Mouse (Mus musculus) left cerebral cortex, adult 8-10 months (tissue): ENCODE data around the gene Snai3. TPM values are rescaled to one million over a fixed set of nuclear protein-coding genes. Genes with fewer than 3 reads are reported as not detected.
A peak's percentile ranks its signal among the peaks of the same experiment; 100 is the strongest.

ENCODE experiments used
- DNase-seq, 2 experiments: peaks; one replicate each; pipeline ENCODE4 v3.0.0; 2022; ENCODE audit warnings: low spot score in 2 of 2
- total RNA-seq, 4 experiments: library from RNA; stranded (reverse); gene quantifications; 2 replicates each; pipeline ENCODE4 v1.2.4; 2022

The Snai3 gene
- total RNA-seq, 4 experiments from 2014 or later: 0.59 to 0.80 (median 0.75) TPM

GRCm38 (mm10) chr8:122459990-122460389, 543 bp downstream of the Snai3 start:
- DNase-seq: no peak

- no peak for DNase-seq
Observed at GRCm38 (mm10) chr8:122459218-122459900, 1.2 kb downstream of the Snai3 start.

- no peak for DNase-seq
Observed at GRCm38 (mm10) chr8:122457171-122457570, 3.4 kb downstream of the Snai3 start.

- DNase-seq: no peak
Observed at GRCm38 (mm10) chr8:122454409-122454808, 6.1 kb downstream of the Snai3 start.

GRCm38 (mm10) chr8:122452154-122452553, 8.4 kb downstream of the Snai3 start:
- DNase-seq: no peak

GRCm38 (mm10) chr8:122451161-122451703, 9.3 kb downstream of the Snai3 start:
- DNase-seq: no peak

GRCm38 (mm10) chr8:122445203-122445602, 15.3 kb downstream of the Snai3 start:
- DNase-seq: no peak

GRCm38 (mm10) chr8:122444058-122444748, 16.3 kb downstream of the Snai3 start:
- peak; percentile 60 to 80 for DNase-seq

GRCm38 (mm10) chr8:122443262-122444006, 17.1 kb downstream of the Snai3 start, which contains the start of gene Mvd:
Mvd (minus strand) TSS chr8:122443422.
- peak; percentile 90 to 100 for DNase-seq

- DNase-seq: no peak
Observed at GRCm38 (mm10) chr8:122442781-122443180, 17.8 kb downstream of the Snai3 start.

GRCm38 (mm10) chr8:122442356-122442755, 18.2 kb downstream of the Snai3 start:
- no peak for DNase-seq

- DNase-seq: no peak
Observed at GRCm38 (mm10) chr8:122441326-122441725, 19.2 kb downstream of the Snai3 start.

- no peak for DNase-seq
Observed at GRCm38 (mm10) chr8:122439336-122439735, 21.2 kb downstream of the Snai3 start.

- DNase-seq: no peak
Observed at GRCm38 (mm10) chr8:122437708-122438331, 22.7 kb downstream of the Snai3 start.

GRCm38 (mm10) chr8:122436586-122437125, 23.9 kb downstream of the Snai3 start:
- DNase-seq: no peak

GRCm38 (mm10) chr8:122436146-122436545, 24.4 kb downstream of the Snai3 start:
- no peak for DNase-seq

GRCm38 (mm10) chr8:122435375-122435774, 25.2 kb downstream of the Snai3 start:
- no peak for DNase-seq

- no peak for DNase-seq
Observed at GRCm38 (mm10) chr8:122433269-122433905, 27.1 kb downstream of the Snai3 start.

GRCm38 (mm10) chr8:122432443-122433268, 27.9 kb downstream of the Snai3 start, which contains the start of gene Cyba:
Cyba (minus strand) TSS chr8:122432930.
- no peak for DNase-seq
